Mouse (Mus musculus) kidney, adult 2 months (tissue): ENCODE data around the gene Mageb3.

ENCODE experiments used
- CTCF ChIP-seq: fragments of 200-500 bp; conservative IDR thresholded peaks from 2 replicates; pipeline ENCODE4 v1.5.1; 2011; ENCODE audit warnings: low read depth, mild to moderate bottlenecking, control low read depth, low read length, moderate library complexity, mixed read lengths; ENCODE audit not compliant: insufficient read depth, insufficient read length
- POLR2A ChIP-seq: fragments of 200-500 bp; IDR thresholded peaks from one replicate; pipeline ENCODE4 v1.6.1; 2011; ENCODE audit warnings: low read depth, low read length, control low read depth

DNA sequence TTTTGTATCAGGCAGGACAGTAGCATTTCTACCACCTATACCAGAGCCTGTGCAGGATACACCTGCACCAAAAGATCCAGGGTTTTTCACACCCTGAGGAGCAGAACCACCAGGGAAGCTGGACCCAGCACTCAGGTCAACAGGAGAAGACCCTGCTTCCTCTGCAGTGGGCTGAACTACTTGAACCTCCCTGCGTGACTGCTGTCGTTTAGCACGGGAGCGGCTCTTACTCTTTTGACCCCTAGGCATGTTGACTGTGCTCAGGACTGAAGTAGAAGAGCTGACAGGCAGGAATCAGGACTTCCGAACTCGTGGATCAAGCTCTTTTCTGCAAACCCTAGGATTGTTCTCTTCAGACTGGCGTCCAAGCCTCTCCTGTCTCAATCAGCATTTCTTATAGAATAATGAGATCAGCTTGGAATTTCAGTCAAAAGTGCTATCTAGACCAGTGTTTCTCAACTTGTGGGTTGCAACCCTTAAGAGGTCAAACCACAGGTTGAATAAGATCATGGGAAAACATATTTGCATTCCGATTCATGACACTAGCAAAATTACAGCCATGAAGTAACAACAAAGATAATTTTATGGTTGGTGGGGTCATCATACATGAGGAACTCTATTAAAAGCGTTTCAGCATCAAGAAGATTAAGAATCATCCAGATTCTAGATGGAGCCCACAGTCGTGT, 778 bp downstream of the Mageb3 start:
- TF ChIP-seq POLR2A (no peak), CTCF (no peak)
